Mouse (Mus musculus) MEL (cell line): ENCODE results near the gene Fgfr2. TPM values are rescaled to one million over a fixed set of nuclear protein-coding genes. Genes with fewer than 3 reads are reported as not detected.

Experiments used
- DNase-seq: peaks from one replicate; pipeline ENCODE4 v3.0.0; 2011; ENCODE audit warnings: low read depth, low spot score
- H3K27ac ChIP-seq: 2 replicates; pipeline ENCODE4 v1.5.1; 2012; ENCODE audit warnings: low read depth, mild to moderate bottlenecking, control low read depth, low read length, moderate library complexity; ENCODE audit not compliant: control insufficient read depth
- H3K27me3 ChIP-seq, 2 experiments: fragments of 150-350 bp in 1 of 2; sonication (generic) in 1 of 2; 2 replicates each; pipeline ENCODE4 v1.6.1; 2012; ENCODE audit warnings: low read length in 2 of 2, mild to moderate bottlenecking in 2 of 2, improper control_type of control experiment in 1 of 2, moderate library complexity in 1 of 2; ENCODE audit not compliant: insufficient read depth in 2 of 2, control insufficient read depth in 1 of 2
- H3K36me3 ChIP-seq, 2 experiments: 2 replicates each; pipeline ENCODE4 v1.6.1; 2012 to 2014; ENCODE audit warnings: low read length in 2 of 2, improper control_type of control experiment in 1 of 2, inconsistent platforms in 1 of 2, mild to moderate bottlenecking in 1 of 2; ENCODE audit not compliant: insufficient read depth in 2 of 2, control insufficient read depth in 1 of 2
- H3K4me1 ChIP-seq, 2 experiments: fragments of 150-350 bp in 1 of 2; sonication (generic) in 1 of 2; 2 replicates each; pipeline ENCODE4 v1.6.1; 2012; ENCODE audit warnings: low read length in 2 of 2, improper control_type of control experiment in 1 of 2, mild to moderate bottlenecking in 1 of 2; ENCODE audit not compliant: insufficient read depth in 2 of 2, control insufficient read depth in 1 of 2
- H3K4me3 ChIP-seq, 2 experiments: fragments of 150-350 bp in 1 of 2; sonication (generic) in 1 of 2; 2 replicates each; pipeline ENCODE4 v1.5.1; 2012; ENCODE audit warnings: low read depth in 2 of 2, low read length in 2 of 2, mild to moderate bottlenecking in 2 of 2, moderate library complexity in 2 of 2, control low read depth in 1 of 2, improper control_type of control experiment in 1 of 2; ENCODE audit not compliant: control insufficient read depth in 1 of 2, insufficient read depth in 1 of 2
- H3K79me2 ChIP-seq: 2 replicates; pipeline ENCODE4 v1.6.1; 2012; ENCODE audit warnings: mild to moderate bottlenecking, low read length, moderate library complexity; ENCODE audit not compliant: control insufficient read depth, poor library complexity, insufficient read depth
- H3K9ac ChIP-seq: 2 replicates; pipeline ENCODE4 v1.6.1; 2012; ENCODE audit warnings: low read depth, mild to moderate bottlenecking, control low read depth, low read length, moderate library complexity; ENCODE audit not compliant: control insufficient read depth, poor library complexity, severe bottlenecking
- H3K9me3 ChIP-seq: fragments of 150-350 bp; sonication (generic); replicated peaks from 2 replicates; pipeline ENCODE4 v1.6.1; 2012; ENCODE audit warnings: mild to moderate bottlenecking, low read length, improper control_type of control experiment, moderate library complexity; ENCODE audit not compliant: insufficient read depth
- BHLHE40 ChIP-seq: IDR thresholded peaks from 2 replicates; pipeline ENCODE4 v1.6.1; 2012; ENCODE audit warnings: low read depth, mild to moderate bottlenecking, inconsistent platforms, low read length, improper control_type of control experiment, borderline replicate concordance
- CHD1 ChIP-seq: IDR thresholded peaks from 2 replicates; pipeline ENCODE4 v1.6.1; 2012; ENCODE audit warnings: low read depth, mild to moderate bottlenecking, inconsistent platforms, low read length, improper control_type of control experiment
- CHD2 ChIP-seq: IDR thresholded peaks from 2 replicates; pipeline ENCODE4 v1.6.1; 2011; ENCODE audit warnings: low read length, improper control_type of control experiment
- ELF1 ChIP-seq: IDR thresholded peaks from 2 replicates; pipeline ENCODE4 v1.6.1; 2014; ENCODE audit warnings: low read depth, mild to moderate bottlenecking, inconsistent platforms, low read length, improper control_type of control experiment, moderate library complexity
- EP300 ChIP-seq, 2 experiments: IDR thresholded peaks; 2 replicates each; pipeline ENCODE4 v1.6.1; 2011; ENCODE audit warnings: improper control_type of control experiment in 2 of 2, low read length in 2 of 2, low read depth in 1 of 2, mild to moderate bottlenecking in 1 of 2
- GABPA ChIP-seq: IDR thresholded peaks from 2 replicates; pipeline ENCODE4 v1.6.1; 2012; ENCODE audit warnings: low read depth, mild to moderate bottlenecking, inconsistent platforms, low read length, improper control_type of control experiment, moderate library complexity
- GATA1 ChIP-seq: IDR thresholded peaks from 2 replicates; pipeline ENCODE4 v1.6.1; 2011; ENCODE audit warnings: low read depth, low read length, improper control_type of control experiment
- HCFC1 ChIP-seq: IDR thresholded peaks from 2 replicates; pipeline ENCODE4 v1.6.1; 2012; ENCODE audit warnings: low read depth, mild to moderate bottlenecking, inconsistent platforms, low read length, improper control_type of control experiment, moderate library complexity
- KAT2A ChIP-seq: conservative IDR thresholded peaks from 2 replicates; pipeline ENCODE4 v1.6.1; 2012; ENCODE audit warnings: low read depth, low read length, improper control_type of control experiment, inconsistent platforms
- MAX ChIP-seq: IDR thresholded peaks from 2 replicates; pipeline ENCODE4 v1.6.1; 2011; ENCODE audit warnings: low read length, improper control_type of control experiment
- MAZ ChIP-seq: IDR thresholded peaks from 2 replicates; pipeline ENCODE4 v1.6.1; 2012; ENCODE audit warnings: low read depth, mild to moderate bottlenecking, inconsistent platforms, low read length, improper control_type of control experiment
- MEF2A ChIP-seq: IDR thresholded peaks from 2 replicates; pipeline ENCODE4 v1.6.1; 2014; ENCODE audit warnings: low read depth, mild to moderate bottlenecking, inconsistent platforms, low read length, improper control_type of control experiment; ENCODE audit not compliant: poor library complexity, insufficient replicate concordance, severe bottlenecking; ENCODE audit errors: extremely low read depth
- MXI1 ChIP-seq: IDR thresholded peaks from 2 replicates; pipeline ENCODE4 v1.6.1; 2011; ENCODE audit warnings: mild to moderate bottlenecking, low read depth, low read length, improper control_type of control experiment
- MYC ChIP-seq: IDR thresholded peaks from 2 replicates; pipeline ENCODE4 v1.6.1; 2011; ENCODE audit warnings: low read depth, mild to moderate bottlenecking, low read length, improper control_type of control experiment, moderate library complexity
- NRF1 ChIP-seq: IDR thresholded peaks from 2 replicates; pipeline ENCODE4 v1.6.1; 2014; ENCODE audit warnings: low read depth, mild to moderate bottlenecking, inconsistent platforms, low read length, improper control_type of control experiment, moderate library complexity; ENCODE audit not compliant: poor library complexity, insufficient read depth, severe bottlenecking
- POLR2A ChIP-seq, 2 experiments: IDR thresholded peaks; 2 replicates each; pipeline ENCODE4 v1.6.1; 2011 to 2012; ENCODE audit warnings: low read length in 2 of 2, mild to moderate bottlenecking in 2 of 2, control low read depth in 1 of 2, improper control_type of control experiment in 1 of 2, low read depth in 1 of 2, moderate library complexity in 1 of 2; ENCODE audit not compliant: control insufficient read depth in 1 of 2, insufficient read depth in 1 of 2, poor library complexity in 1 of 2
- POLR2AphosphoS5 ChIP-seq: IDR thresholded peaks from 2 replicates; pipeline ENCODE4 v1.6.1; 2012; ENCODE audit warnings: low read depth, borderline replicate concordance, mild to moderate bottlenecking, inconsistent platforms, low read length, moderate library complexity, mixed read lengths
- RAD21 ChIP-seq: IDR thresholded peaks from 2 replicates; pipeline ENCODE4 v1.6.1; 2011; ENCODE audit warnings: mild to moderate bottlenecking, low read depth, low read length, improper control_type of control experiment
- SIN3A ChIP-seq: IDR thresholded peaks from 2 replicates; pipeline ENCODE4 v1.6.1; 2012; ENCODE audit warnings: low read length, improper control_type of control experiment, inconsistent platforms
- SMC3 ChIP-seq: IDR thresholded peaks from 2 replicates; pipeline ENCODE4 v1.6.1; 2011; ENCODE audit warnings: low read depth, low read length, improper control_type of control experiment
- TAL1 ChIP-seq: IDR thresholded peaks from 2 replicates; pipeline ENCODE4 v1.6.1; 2012; ENCODE audit warnings: mild to moderate bottlenecking, inconsistent platforms, low read length, moderate library complexity, mixed read lengths
- TBP ChIP-seq: IDR thresholded peaks from 2 replicates; pipeline ENCODE4 v1.8.0; 2011; ENCODE audit warnings: low read depth, low read length, improper control_type of control experiment
- TCF12 ChIP-seq: IDR thresholded peaks from 2 replicates; pipeline ENCODE4 v1.6.1; 2014; ENCODE audit warnings: low read depth, mild to moderate bottlenecking, inconsistent platforms, low read length, improper control_type of control experiment, moderate library complexity
- UBTF ChIP-seq: IDR thresholded peaks from 2 replicates; pipeline ENCODE4 v1.6.1; 2012; ENCODE audit warnings: low read depth, mild to moderate bottlenecking, inconsistent platforms, low read length, improper control_type of control experiment, moderate library complexity, borderline replicate concordance; ENCODE audit not compliant: insufficient read depth
- USF1 ChIP-seq: IDR thresholded peaks from 2 replicates; pipeline ENCODE4 v1.6.1; 2014; ENCODE audit warnings: low read depth, mild to moderate bottlenecking, inconsistent platforms, low read length, improper control_type of control experiment, moderate library complexity
- USF2 ChIP-seq, 2 experiments: IDR thresholded peaks; 2 replicates each; pipeline ENCODE4 v1.6.1; 2011 to 2012; ENCODE audit warnings: improper control_type of control experiment in 2 of 2, low read length in 2 of 2, borderline replicate concordance in 1 of 2, inconsistent platforms in 1 of 2, low read depth in 1 of 2, mild to moderate bottlenecking in 1 of 2; ENCODE audit not compliant: insufficient read depth in 1 of 2
- ZKSCAN1 ChIP-seq: IDR thresholded peaks from 2 replicates; pipeline ENCODE4 v1.6.1; 2012; ENCODE audit warnings: low read depth, mild to moderate bottlenecking, inconsistent platforms, low read length, improper control_type of control experiment, moderate library complexity
- polyA plus RNA-seq, 2 experiments: library from polyadenylated mRNA; stranded (reverse) in 1 of 2; unstranded in 1 of 2; fragments of >175 nt in 1 of 2; fragments of >200 nt in 1 of 2; gene quantifications; 2 replicates each; pipeline versions ENCODE4 v1.2.1 to v1.2.4; 2012; ENCODE audit warnings: low replicate concordance in 2 of 2, low read depth in 1 of 2; ENCODE audit not compliant: insufficient read length in 2 of 2, insufficient read depth in 1 of 2, missing spikeins in 1 of 2
- total RNA-seq: library from RNA; depleted of rRNA; stranded (reverse); fragments of 300-350 nt; gene quantifications from 2 replicates; pipeline ENCODE4 v1.2.3, GENCODE M21; 2012

Gene Fgfr2
- total and polyA plus RNA-seq, 3 experiments, result not detected

DNA sequence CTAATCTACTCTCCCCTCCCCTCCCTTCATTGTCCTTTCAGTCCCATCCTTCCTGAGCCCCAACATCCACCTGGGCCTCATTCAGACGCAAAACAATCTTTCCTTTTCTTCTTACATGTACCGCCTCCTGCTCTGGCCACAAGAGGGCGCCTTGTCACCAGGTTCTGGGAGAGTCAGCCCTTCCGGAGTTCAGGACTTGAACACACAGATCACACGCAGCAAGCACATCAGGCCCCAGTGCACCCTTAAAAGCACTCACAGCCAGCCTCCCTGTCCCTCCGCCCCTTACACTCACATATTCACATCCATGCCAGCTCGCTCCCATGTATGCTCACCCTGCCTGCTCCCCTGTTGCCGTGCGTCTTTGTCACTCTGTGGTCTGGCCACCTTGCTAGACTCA, 467.1 kb downstream of the Fgfr2 start (continued):
- TF ChIP-seq USF2 (IDR thresholded peaks at IDR 0.05; ENCODE audit: borderline replicate concordance in 1 of 2, insufficient read depth in 1 of 2, low read depth in 1 of 2, low read length in 2 of 2) (no peak), CHD2 (no peak), KAT2A (no peak), USF1 (peak; percentile 38; the same call in 1 of the 2 replicates), MAX (0 out of 2 replicates have a peak, but pooled peaks have one; percentile 20), EP300 (IDR thresholded peaks at IDR 0.05; ENCODE audit: low read depth in 1 of 2, low read length in 2 of 2) (no peak), GATA1 (no peak), MAZ (peak; percentile 61; the same call in 1 of the 2 replicates), CHD1 (no peak), POLR2AphosphoS5 (no peak), NRF1 (no peak)

DNA sequence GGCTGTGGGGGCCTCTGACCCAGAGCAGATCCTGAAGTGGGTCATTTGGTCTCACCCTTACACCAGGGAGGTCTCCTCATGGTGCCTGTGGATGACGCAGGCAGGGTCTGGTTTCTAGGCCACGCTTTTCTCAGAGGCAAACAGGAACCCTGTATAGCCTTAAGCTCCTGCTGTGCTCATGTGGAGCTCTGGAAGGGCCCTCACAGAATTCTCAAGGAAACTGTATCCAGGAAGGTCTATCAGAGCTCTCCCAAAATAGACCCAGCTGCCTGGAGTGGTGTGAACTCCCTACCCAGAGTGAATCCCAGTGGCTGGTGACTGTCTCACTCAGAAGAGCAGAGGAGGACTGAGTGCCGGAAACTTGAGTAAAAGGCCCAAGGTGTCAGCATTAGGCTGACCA, 468.7 kb downstream of the Fgfr2 start:
- no peak overlapping the region for H3K9ac ChIP-seq
- H3K27ac ChIP-seq, result no peak overlapping the region
- no peaks in the 10 kb centered on the region for H3K79me2 ChIP-seq
- DNase-seq, result no peak
- H3K9me3 ChIP-seq, result no peaks in the 10 kb centered on the region
- no peak for TF ChIP-seq HCFC1
- no peak for TF ChIP-seq ELF1
- no peak for TF ChIP-seq UBTF
- TF ChIP-seq, all 39 proteins: peak for 0
- Histone ChIP-seq H3K4me3 (no peak overlapping the region), H3K27me3 (no peaks in the 10 kb centered on the region), H3K4me1 (no peaks in the 10 kb centered on the region), H3K36me3 (no peaks in the 10 kb centered on the region)

DNA sequence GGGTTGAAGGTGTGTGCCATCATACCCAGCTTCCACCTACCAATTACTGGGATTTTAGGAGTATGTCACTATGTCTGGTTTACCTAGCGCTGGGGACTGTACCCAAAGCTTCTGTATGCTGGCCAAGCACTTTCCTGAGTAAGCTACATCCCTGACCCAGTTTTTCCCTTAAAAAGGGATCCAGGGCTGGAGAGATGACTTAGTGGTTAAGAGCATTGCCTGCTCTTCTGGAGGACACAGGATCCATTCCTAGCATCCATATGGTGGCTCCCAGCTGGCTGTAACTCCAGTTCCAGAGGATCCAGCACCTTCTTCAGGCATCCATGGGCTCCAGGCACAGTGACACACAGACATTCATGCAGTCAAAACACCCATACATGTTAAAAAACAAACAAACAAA, 476.6 kb downstream of the Fgfr2 start:
- no peaks in the 10 kb centered on the region for H3K9me3 ChIP-seq
- TF ChIP-seq POLR2A (IDR thresholded peaks at IDR 0.05; ENCODE audit: control insufficient read depth in 1 of 2, insufficient read depth in 1 of 2, low read depth in 1 of 2, low read length in 2 of 2, poor library complexity in 1 of 2) (no peak), RAD21 (no peak), USF1 (no peak), TAL1 (no peak), POLR2AphosphoS5 (no peak), SIN3A (no peak), KAT2A (no peak), BHLHE40 (no peak), SMC3 (no peak), GABPA (no peak), MXI1 (no peak), TCF12 (no peak), GATA1 (no peak), CHD2 (no peak), ZKSCAN1 (no peak), ELF1 (no peak), MYC (no peak), CHD1 (no peak), TBP (no peak), MEF2A (no peak)
- TF ChIP-seq, all 39 proteins: peak for 0
- no peak overlapping the region for H3K9ac ChIP-seq
- H3K27ac ChIP-seq, result no peak overlapping the region
- H3K79me2 ChIP-seq, result no peaks in the 10 kb centered on the region
- DNase-seq, result no peak
- no peak overlapping the region for H3K4me3 ChIP-seq
- peaks cover 0 to 2% of the 10 kb centered on the region in 2 experiments; a peak in 1 of 4 replicates for H3K4me1 ChIP-seq
- H3K36me3 ChIP-seq, result no peaks in the 10 kb centered on the region
- H3K27me3 ChIP-seq, result no peaks in the 10 kb centered on the region
